Mouse (Mus musculus): ENCODE results near the gene Fat3.

GRCm38 (mm10) chr9:16310305-16310704 lies 190.8 kb downstream of the Fat3 start:
- TF ChIP-seq CTCF (conservative IDR thresholded peaks at IDR 0.05; ENCODE audit: insufficient read depth, insufficient read length, low read depth, low read length) (no peak), POLR2A (IDR thresholded peaks at IDR 0.05; ENCODE audit: low read depth, low read length) (no peak)

Measured in kidney, adult 2 months (tissue).